Mouse (Mus musculus): ENCODE measurements around the gene Castor1. TPM values are rescaled to one million over a fixed set of nuclear protein-coding genes. Genes with fewer than 3 reads are reported as not detected.

Castor1 gene
- polyA plus RNA-seq, 1 experiment from 2014 or later: 1.7 TPM

DNA sequence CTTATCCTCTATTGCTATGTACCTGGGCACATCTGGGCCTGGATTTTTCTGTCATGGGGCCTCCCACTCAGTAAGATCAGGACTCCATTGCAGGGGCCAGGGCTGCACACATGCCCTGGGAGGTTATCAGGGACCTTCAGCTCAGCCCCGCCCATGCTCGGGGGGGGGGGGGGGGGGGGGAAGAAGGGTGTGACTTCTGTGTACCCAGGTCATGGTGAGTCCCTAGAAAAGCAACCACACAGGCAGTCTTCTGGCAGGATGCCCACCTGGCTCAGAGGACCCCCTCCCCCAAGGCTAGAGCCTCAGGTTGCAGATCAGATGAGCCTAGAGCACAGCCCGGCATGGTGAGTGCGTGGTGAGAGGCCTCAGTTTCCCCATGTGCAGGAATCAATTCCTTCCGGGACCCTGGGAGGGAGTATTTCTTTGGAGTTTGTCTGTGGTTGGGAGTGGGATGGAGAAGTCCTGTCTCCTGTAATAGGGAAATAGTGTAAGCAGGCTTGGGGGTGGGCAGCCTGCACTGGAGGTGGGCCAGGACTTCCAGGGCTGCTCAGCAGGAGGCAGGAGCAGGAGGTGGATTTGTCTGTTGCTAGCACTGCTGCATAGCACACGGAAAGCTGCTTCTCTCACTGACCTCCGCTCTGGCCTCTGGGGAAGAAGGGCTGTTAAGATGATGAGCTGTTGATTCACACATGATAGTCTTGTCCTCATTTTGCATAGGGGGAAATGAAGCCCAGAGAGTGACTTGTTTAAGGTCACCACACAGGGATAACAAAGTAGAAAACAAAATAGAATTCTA, 5.6 kb downstream of the Castor1 start:
- H3K4me1 ChIP-seq (ENCODE audit: control insufficient read depth, low read depth, low read length): peaks cover 76% of the 10 kb centered on the region

DNA sequence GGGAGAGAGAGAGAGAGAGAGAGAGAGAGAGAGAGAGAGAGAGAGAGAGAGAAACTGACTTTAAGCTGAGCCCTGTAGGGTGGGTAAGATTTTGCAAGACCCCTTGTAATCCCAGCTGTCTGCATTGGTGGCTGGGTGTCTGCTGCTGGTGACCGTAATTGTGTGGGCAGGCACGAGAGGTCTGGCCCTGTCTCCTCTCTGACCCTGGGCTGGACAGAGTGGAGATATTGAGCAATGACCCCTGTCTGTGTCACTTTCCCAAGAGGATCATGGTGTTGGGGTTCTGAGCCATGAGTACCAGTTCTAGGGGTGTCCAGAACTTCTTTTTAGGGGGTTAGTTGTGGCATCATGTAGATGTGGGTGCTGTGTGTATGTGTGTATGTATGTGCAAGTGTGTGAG, 6.2 kb downstream of the Castor1 start:
- peak overlapping the region; percentile 71 for H3K4me3 ChIP-seq (ENCODE audit: low read depth, low read length)
- peak overlapping the region; percentile 90 for H3K27ac ChIP-seq (ENCODE audit: low read length)
- H3K4me1 ChIP-seq (ENCODE audit: control insufficient read depth, low read depth, low read length): peaks cover 73% of the 10 kb centered on the region
- ATAC-seq (ENCODE audit: low read depth): 0 out of 2 replicates have a peak, but pooled peaks have one; percentile 10
- WGBS (ENCODE audit: insufficient replicate concordance): 54% methylated on average over 2 of the region's 2 CpGs
- peak overlapping the region; percentile 75 for H3K9ac ChIP-seq (ENCODE audit: low read depth, low read length)
- no peaks in the 10 kb centered on the region for H3K9me3 ChIP-seq (replicated peaks; ENCODE audit: control insufficient read depth, low read length)
- peaks cover 8% of the 10 kb centered on the region for H3K27me3 ChIP-seq (ENCODE audit: control insufficient read depth, insufficient read depth, low read depth, low read length)
- no peaks in the 10 kb centered on the region for H3K36me3 ChIP-seq (ENCODE audit: control insufficient read depth, insufficient read depth)
- H3K4me2 ChIP-seq (ENCODE audit: low read depth, low read length): peak overlapping the region; percentile 76

More for the DNA sequence above, 5.6 kb downstream of the Castor1 start:
- Histone ChIP-seq H3K4me3 (ENCODE audit: low read depth, low read length) (peak overlapping the region; percentile 71), H3K27me3 (ENCODE audit: control insufficient read depth, insufficient read depth, low read depth, low read length) (peaks cover 14% of the 10 kb centered on the region), H3K27ac (ENCODE audit: low read length) (peak overlapping the region; percentile 90), H3K9me3 (replicated peaks; ENCODE audit: control insufficient read depth, low read length) (no peaks in the 10 kb centered on the region), H3K9ac (ENCODE audit: low read depth, low read length) (peak overlapping the region; percentile 75), H3K36me3 (ENCODE audit: control insufficient read depth, insufficient read depth) (no peaks in the 10 kb centered on the region), H3K4me2 (ENCODE audit: low read depth, low read length) (peak overlapping the region; percentile 76)
- 27% methylated on average over 7 of the region's 7 CpGs for WGBS (ENCODE audit: insufficient replicate concordance)
- ATAC-seq (ENCODE audit: low read depth): peak; percentile 90

DNA sequence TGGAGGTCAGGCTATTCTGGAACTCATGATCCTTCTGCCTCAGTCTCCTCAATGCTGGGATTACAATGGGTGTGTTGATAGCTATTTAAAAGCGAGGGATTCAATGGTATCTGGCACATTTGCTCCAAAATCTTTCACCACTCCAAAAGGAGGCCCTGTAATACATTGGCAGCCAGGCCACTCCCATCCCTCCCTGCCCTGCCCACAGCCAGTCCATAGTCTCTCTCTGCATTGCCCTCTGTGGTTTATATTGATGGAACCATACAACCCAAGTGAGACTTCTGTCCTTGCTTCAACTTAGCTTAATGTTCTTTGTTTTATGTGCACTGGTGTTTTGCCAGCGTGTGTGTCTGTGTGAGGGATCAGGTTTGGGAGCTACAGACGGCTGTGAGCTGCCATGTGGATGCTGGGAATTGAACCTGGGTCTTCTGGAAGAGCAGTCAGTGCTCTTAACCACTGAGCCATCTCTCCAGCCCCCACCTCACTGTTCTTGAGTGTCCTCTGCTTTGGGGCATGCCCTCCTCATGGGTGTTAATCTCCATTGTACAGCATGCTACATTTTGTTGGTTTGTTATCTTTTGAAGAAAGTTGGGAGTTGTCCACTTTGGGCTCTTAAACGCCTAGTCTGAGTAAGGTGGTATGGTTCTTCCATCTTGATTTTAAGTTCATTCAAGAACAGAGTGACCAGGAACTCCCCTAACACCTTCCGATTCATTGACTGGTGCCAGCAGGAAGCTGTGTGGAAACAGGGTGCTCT, 8.7 kb downstream of the Castor1 start:
- H3K9me3 ChIP-seq (replicated peaks; ENCODE audit: control insufficient read depth, low read length): no peaks in the 10 kb centered on the region
- peak overlapping the region; percentile 42 for H3K4me2 ChIP-seq (ENCODE audit: low read depth, low read length)
- peak overlapping the region; percentile 25; the same call in 1 of the 2 replicates for H3K27ac ChIP-seq (ENCODE audit: low read length)
- H3K4me3 ChIP-seq (ENCODE audit: low read depth, low read length): no peak overlapping the region
- no peak overlapping the region for H3K9ac ChIP-seq (ENCODE audit: low read depth, low read length)
- peaks cover 67% of the 10 kb centered on the region for H3K4me1 ChIP-seq (ENCODE audit: control insufficient read depth, low read depth, low read length)
- ATAC-seq (ENCODE audit: low read depth): peak; percentile 35
- H3K36me3 ChIP-seq (ENCODE audit: control insufficient read depth, insufficient read depth): no peaks in the 10 kb centered on the region
- H3K27me3 ChIP-seq (ENCODE audit: control insufficient read depth, insufficient read depth, low read depth, low read length): no peaks in the 10 kb centered on the region
- WGBS (ENCODE audit: insufficient replicate concordance): 47% methylated on average over 5 of the region's 5 CpGs

DNA sequence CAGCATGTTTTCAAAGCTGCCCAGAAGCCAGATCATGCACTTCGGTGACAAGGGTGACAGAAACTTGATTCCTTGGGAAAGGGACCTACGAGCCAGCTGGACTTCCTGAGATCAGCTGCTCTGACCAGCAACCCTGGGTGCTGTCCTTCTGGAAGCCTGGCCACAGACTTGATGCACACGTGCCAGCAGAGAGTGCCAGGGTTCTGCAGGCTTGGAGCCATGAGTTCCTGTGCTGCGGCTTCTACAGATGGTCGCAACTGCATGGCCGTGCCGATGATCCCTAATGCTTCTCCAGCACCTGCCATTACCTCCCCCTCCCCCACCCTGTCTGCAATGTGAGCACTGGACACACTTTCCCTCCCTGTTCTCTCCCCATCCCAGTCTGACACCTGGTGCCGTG, 10.4 kb downstream of the Castor1 start:
- Histone ChIP-seq H3K4me1 (ENCODE audit: control insufficient read depth, low read depth, low read length) (peaks cover 57% of the 10 kb centered on the region), H3K27me3 (ENCODE audit: control insufficient read depth, insufficient read depth, low read depth, low read length) (no peaks in the 10 kb centered on the region), H3K9ac (ENCODE audit: low read depth, low read length) (no peak overlapping the region)

DNA sequence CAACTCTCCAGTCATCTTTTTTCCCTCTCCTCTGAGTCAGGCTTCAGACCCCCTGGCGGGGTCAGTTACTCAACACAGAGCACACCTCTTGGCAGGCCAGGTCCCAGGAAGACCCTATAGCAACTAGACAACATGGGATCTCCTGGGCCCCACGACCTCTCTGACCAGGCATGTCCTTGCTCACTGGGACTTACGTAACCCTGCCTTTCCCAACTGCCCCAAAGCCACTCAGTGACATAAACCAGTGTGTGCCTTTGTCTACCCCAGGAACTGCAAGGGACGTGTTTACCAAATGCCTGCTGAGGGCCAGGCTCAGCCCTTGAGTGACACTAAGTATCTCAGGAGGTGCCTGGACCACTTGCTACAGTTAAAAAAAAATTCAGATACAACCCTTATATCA, 11.8 kb downstream of the Castor1 start:
- 55% methylated on average over 4 of the region's 4 CpGs for WGBS (ENCODE audit: insufficient replicate concordance)
- Histone ChIP-seq H3K27me3 (ENCODE audit: control insufficient read depth, insufficient read depth, low read depth, low read length) (no peaks in the 10 kb centered on the region), H3K4me3 (ENCODE audit: low read depth, low read length) (no peak overlapping the region), H3K36me3 (ENCODE audit: control insufficient read depth, insufficient read depth) (no peaks in the 10 kb centered on the region), H3K4me1 (ENCODE audit: control insufficient read depth, low read depth, low read length) (peaks cover 44% of the 10 kb centered on the region), H3K9me3 (replicated peaks; ENCODE audit: control insufficient read depth, low read length) (no peaks in the 10 kb centered on the region), H3K27ac (ENCODE audit: low read length) (peak overlapping the region; percentile 37; the same call in 1 of the 2 replicates), H3K4me2 (ENCODE audit: low read depth, low read length) (no peak overlapping the region), H3K9ac (ENCODE audit: low read depth, low read length) (no peak overlapping the region)
- ATAC-seq (ENCODE audit: low read depth): peak; percentile 43

More for the DNA sequence above, 10.4 kb downstream of the Castor1 start:
- Histone ChIP-seq H3K4me2 (ENCODE audit: low read depth, low read length) (no peak overlapping the region), H3K9me3 (replicated peaks; ENCODE audit: control insufficient read depth, low read length) (no peaks in the 10 kb centered on the region), H3K27ac (ENCODE audit: low read length) (no peak overlapping the region), H3K4me3 (ENCODE audit: low read depth, low read length) (no peak overlapping the region), H3K36me3 (ENCODE audit: control insufficient read depth, insufficient read depth) (no peaks in the 10 kb centered on the region)
- 66% methylated on average over 8 of the region's 8 CpGs for WGBS (ENCODE audit: insufficient replicate concordance)
- ATAC-seq (ENCODE audit: low read depth): no peak

DNA sequence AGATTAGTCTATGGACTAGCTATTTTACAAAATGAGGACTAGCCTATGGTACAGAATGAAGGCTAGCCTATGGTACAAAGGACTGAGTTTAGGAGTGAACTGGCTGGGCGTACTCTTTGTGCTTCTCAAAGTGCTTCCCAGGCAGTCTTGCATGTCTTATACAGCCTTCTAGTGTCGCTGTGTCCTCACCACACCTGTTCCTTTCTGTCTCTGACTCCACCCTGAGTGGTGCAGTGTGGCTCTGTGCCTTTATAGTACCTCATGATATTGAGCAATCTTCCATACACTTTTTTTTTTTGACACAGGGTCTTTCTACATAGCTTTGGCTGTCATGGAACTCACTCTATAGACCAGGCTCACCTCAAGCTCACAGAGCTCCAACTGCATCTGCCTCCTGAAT, 13.4 kb downstream of the Castor1 start:
- WGBS (ENCODE audit: insufficient replicate concordance): 82% methylated on average over 2 of the region's 2 CpGs

DNA sequence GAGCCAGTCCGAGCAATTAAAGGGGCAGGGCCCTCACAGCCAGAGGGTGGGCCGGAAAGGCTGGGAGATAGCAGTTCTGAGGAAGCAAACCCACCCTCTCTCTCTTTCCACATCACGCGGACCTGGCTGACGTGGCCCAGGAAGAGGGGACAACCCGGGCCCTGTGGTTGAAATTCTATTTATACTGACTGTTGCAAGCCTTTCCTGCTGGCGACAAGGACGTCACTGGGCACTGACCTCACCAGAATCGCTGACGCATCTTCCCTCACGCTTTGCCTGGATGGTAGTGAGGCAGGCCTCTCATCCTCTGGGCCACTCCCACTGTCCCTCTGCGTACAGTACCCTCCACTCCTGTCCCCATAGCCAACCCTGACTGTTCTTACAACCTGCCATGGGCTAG, 14.6 kb downstream of the Castor1 start:
- peak; percentile 16 for ATAC-seq (ENCODE audit: low read depth)
- no peak overlapping the region for H3K4me2 ChIP-seq (ENCODE audit: low read depth, low read length)
- 0 out of 2 replicates have a peak overlapping the region, but pooled peaks have one; percentile 14 for H3K27ac ChIP-seq (ENCODE audit: low read length)

More for the DNA sequence above, 13.4 kb downstream of the Castor1 start:
- no peak for ATAC-seq (ENCODE audit: low read depth)
- no peaks in the 10 kb centered on the region for H3K9me3 ChIP-seq (replicated peaks; ENCODE audit: control insufficient read depth, low read length)
- H3K4me1 ChIP-seq (ENCODE audit: control insufficient read depth, low read depth, low read length): peaks cover 48% of the 10 kb centered on the region
- no peaks in the 10 kb centered on the region for H3K36me3 ChIP-seq (ENCODE audit: control insufficient read depth, insufficient read depth)
- H3K4me2 ChIP-seq (ENCODE audit: low read depth, low read length): no peak overlapping the region
- H3K27ac ChIP-seq (ENCODE audit: low read length): no peak overlapping the region
- no peaks in the 10 kb centered on the region for H3K27me3 ChIP-seq (ENCODE audit: control insufficient read depth, insufficient read depth, low read depth, low read length)
- no peak overlapping the region for H3K9ac ChIP-seq (ENCODE audit: low read depth, low read length)
- H3K4me3 ChIP-seq (ENCODE audit: low read depth, low read length): no peak overlapping the region

DNA sequence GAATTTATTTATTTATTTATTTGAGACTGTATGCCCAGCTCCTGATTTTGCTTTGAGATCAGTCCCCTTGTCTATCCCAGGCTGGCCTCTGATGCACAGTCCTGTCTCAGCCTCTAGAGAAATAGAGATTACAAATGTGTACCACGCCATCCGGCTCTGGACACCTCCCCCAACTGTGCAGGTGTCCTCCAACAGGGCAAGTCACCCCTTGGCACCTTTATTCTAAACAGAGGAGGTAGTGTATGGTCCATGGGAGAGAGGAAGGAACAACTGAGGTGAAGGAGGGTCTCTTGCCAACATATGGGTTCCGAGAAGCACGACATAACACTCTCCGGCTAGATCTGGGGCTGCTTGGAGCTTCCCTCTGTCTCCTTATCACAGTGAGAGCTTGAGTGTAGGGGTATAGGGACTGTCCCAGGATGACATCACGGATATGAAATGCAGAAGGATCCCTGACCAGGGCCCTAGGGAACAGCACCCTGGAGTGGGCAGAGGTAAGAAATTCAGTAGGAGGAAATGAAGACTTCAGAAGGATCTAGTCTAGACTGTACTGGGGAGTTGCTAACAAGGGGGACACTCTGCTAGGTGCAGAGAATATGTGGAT, 17.1 kb downstream of the Castor1 start:
- ATAC-seq (ENCODE audit: low read depth): no peak
- peak overlapping the region; percentile 47; the same call in 1 of the 2 replicates for H3K4me2 ChIP-seq (ENCODE audit: low read depth, low read length)
- H3K4me1 ChIP-seq (ENCODE audit: control insufficient read depth, low read depth, low read length): peaks cover 32% of the 10 kb centered on the region
- whole genome bisulfite sequencing (ENCODE audit: insufficient replicate concordance): 72% methylated on average over 6 of the region's 6 CpGs
- H3K9ac ChIP-seq (ENCODE audit: low read depth, low read length): no peak overlapping the region
- H3K4me3 ChIP-seq (ENCODE audit: low read depth, low read length): no peak overlapping the region
- no peak overlapping the region for H3K27ac ChIP-seq (ENCODE audit: low read length)
- H3K27me3 ChIP-seq (ENCODE audit: control insufficient read depth, insufficient read depth, low read depth, low read length): no peaks in the 10 kb centered on the region
- H3K36me3 ChIP-seq (ENCODE audit: control insufficient read depth, insufficient read depth): no peaks in the 10 kb centered on the region
- H3K9me3 ChIP-seq (replicated peaks; ENCODE audit: control insufficient read depth, low read length): no peaks in the 10 kb centered on the region

More for the DNA sequence above, 14.6 kb downstream of the Castor1 start:
- peaks cover 46% of the 10 kb centered on the region for H3K4me1 ChIP-seq (ENCODE audit: control insufficient read depth, low read depth, low read length)
- no peaks in the 10 kb centered on the region for H3K36me3 ChIP-seq (ENCODE audit: control insufficient read depth, insufficient read depth)
- 38% methylated on average over 12 of the region's 12 CpGs for WGBS (ENCODE audit: insufficient replicate concordance)
- H3K27me3 ChIP-seq (ENCODE audit: control insufficient read depth, insufficient read depth, low read depth, low read length): no peaks in the 10 kb centered on the region
- H3K9ac ChIP-seq (ENCODE audit: low read depth, low read length): no peak overlapping the region
- H3K4me3 ChIP-seq (ENCODE audit: low read depth, low read length): no peak overlapping the region
- H3K9me3 ChIP-seq (replicated peaks; ENCODE audit: control insufficient read depth, low read length): no peaks in the 10 kb centered on the region

Measured in liver, embryonic 16.5 days (tissue).